Mouse (Mus musculus) natural killer cell, adult 2 months (primary cell): ENCODE measurements around the gene Clec2d.

Source experiments
- DNase-seq, 2 experiments: peaks; one replicate each; pipeline ENCODE4 v3.0.0; 2022; ENCODE audit warnings: low spot score in 2 of 2

Clec2d gene

DNA sequence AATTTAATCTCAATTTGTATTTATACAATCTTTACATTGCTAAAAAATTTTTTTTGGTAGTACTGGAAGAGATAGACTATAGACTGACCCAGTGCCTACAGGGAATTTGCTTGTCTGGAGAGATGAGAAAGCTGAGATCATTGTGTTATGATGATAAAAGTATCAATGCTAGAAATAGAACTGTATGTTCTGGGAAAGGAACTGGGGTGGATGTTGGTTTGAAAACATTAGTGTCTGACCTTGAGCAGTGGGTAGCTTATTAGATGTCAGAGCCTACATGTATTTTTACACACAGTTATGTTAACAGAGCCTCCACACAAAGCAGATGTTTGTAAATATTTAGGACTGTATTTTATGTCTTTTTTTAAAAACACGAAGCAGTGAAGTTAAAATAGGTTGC is 43.7 kb downstream of the Clec2d start:
- DNase-seq, result no peak

GRCm38 (mm10) chr6:129225078-129225477 is 44.7 kb downstream of the Clec2d start:
- no peak for DNase-seq

- DNase-seq, result peak in 1 of 2 experiments; percentile 46
Observed at GRCm38 (mm10) chr6:129228935-129229773, 48.7 kb downstream of the Clec2d start.

DNA sequence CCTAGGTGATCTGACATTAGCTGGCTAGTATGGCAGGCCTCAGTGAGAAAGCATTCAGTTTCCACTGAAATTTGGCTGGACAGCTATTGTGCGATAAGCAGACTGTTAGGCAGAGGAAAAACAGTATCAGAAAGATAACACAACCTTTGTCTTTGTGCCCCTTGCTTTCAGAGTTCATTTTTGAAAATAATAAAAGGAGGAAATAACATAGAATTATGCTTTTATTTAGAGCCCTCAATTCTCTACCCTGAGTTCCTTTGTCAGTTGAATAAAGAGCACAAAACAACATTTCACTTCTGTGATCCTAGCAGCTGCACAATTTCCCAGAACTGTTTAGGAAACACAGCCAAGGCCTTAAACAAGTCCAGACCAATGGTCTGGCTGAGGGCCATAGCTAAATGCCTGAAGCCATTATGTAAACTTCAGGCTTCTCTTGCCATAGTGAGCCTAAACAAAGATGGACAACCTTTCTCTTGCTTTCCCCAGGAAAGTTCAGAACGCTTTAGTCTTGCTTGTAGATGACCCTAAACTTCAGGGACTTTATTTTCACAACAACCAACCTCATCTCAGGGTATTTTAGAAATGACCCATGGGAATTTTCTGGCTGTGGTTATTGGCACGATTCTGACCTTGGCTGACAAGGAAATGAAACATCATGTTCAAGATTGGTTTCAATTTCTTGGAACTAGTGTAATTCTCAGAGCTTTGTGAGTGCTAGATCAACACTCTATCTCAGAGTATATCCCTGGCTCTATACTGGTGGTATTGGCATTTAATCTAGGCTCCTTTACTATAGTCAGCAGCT is 49.6 kb downstream of the Clec2d start:
- DNase-seq, result no peak

DNA sequence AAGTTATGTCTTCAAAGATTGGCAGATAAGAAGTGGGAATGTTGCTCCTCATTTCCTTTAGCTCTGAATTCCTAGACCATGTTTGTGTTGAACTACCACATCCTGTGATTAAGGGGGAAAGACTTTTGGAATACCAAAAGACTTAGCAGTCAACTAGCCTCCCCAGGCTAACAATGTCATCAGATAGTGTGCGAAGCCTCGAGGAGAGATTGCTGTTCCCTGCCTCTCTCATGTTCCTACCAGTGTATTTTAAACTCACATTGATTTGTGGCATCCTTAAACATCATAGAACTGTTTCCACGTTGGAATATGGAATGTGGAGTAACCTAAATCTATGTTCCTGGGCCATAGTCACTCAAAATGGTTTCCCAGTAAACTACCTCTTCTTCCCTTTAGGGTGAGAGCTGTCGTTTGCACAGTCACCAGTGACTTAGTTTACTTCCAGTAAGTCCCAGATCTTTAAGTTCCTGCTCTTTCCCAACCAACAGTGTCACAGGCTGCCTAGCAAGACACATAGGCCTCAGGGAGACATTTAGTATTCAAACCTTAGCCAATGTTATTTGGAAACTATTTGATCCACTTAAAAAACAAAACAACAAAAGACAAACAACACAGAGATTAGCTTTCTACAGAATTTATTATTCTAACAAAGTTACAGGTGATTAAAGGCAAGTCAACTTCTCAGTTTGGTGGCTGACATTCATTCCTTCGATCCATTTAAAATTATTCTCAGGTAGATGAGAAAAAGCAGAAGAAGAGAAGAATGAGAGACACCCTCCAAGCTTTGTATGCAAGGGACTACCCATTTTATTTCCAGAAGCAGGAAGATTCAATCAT is 51.8 kb downstream of the Clec2d start:
- DNase-seq, result no peak

- peak; percentile 88 for DNase-seq
Observed at GRCm38 (mm10) chr6:129232842-129233205, 52.4 kb downstream of the Clec2d start.

GRCm38 (mm10) chr6:129233366-129233954 is 53.0 kb downstream of the Clec2d start:
- DNase-seq, result peak in 1 of 2 experiments; percentile 44

DNA sequence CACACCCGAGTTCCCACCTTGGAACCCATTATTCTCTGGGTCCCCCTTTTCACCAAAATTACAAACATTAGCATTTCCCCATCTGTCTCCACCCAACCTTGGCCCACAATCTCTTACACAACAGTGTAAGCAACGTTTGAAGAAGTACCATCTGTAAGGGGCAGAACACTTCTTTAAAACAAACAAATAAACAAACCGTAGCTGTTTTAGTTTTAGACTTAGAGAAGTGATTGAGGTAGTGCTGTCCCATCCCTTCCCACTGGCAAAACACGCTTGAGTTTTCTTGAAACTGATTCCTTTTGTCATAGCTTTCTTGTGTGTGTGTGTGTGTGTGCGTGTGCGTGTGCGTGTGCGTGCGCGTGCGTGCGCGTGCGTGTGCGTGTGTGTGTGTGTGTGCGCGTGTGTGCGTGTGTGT is 53.5 kb downstream of the Clec2d start:
- DNase-seq, result no peak

DNA sequence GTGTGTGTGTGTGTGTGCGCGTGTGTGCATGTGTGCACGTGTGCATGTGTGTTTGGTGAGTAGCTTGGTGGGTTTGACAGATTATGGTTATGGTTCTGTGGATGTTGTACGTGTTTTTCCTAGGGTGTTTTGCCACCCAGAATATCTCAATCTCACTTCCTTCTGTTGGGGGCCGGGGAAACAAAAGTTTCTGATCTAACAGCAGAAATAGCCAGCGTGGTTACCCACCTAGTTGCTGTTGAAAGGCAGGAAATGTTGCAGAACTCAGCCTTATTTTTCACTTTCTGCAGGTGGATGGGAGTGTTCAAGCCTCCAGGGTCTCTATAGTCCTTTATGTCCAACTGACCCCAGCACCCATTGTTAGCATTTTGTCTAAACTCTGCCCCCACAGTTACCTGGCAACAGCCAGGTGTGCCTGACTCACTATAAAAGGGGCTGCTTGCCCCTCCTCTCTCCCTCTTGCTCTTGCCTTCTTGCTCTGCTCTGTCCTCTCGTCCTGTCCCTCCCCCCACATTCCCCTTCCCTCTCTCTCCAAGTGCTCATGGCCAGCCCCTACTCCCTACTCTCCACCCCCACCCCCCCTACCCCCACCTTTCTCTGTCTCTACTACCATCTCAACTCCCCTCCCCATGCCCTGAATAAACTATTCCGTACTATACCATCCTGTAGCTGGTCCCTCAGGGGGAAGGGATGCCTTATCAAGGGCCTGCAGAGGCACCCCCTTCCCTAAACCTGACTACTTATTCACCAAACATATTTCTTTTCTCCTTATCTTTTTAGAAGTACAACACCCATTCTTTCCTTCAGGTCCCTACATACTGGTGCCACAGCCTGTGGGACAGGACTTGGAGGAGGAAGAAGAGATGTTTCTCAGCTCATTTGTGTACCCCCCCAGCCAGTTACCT is 54.3 kb downstream of the Clec2d start:
- peak; percentile 64 to 72 for DNase-seq

GRCm38 (mm10) chr6:129235855-129236461 is 55.5 kb downstream of the Clec2d start:
- peak; percentile 38 to 43 for DNase-seq
